Mouse (Mus musculus) midbrain, embryonic 10.5 days (tissue): ENCODE data around the gene Rab7b. TPM values are rescaled to one million over a fixed set of nuclear protein-coding genes. Genes with fewer than 3 reads are reported as not detected.

Source experiments
- DNase-seq: peaks from one replicate; pipeline ENCODE4 v3.0.0-alpha.2; 2017; ENCODE audit warnings: low spot score
- H3K27ac ChIP-seq: fragments of 300-500 bp; sonication (generic); replicated peaks from 2 replicates; pipeline ENCODE4 v1.5.1; 2016; ENCODE audit warnings: mild to moderate bottlenecking
- H3K27me3 ChIP-seq: fragments of 300-500 bp; sonication (generic); 2 replicates; pipeline ENCODE4 v1.6.1; 2016; ENCODE audit warnings: low read depth, mild to moderate bottlenecking; ENCODE audit not compliant: poor library complexity, severe bottlenecking
- H3K36me3 ChIP-seq: fragments of 300-500 bp; sonication (generic); 2 replicates; pipeline ENCODE4 v1.6.1; 2016; ENCODE audit warnings: mild to moderate bottlenecking, moderate library complexity
- H3K4me1 ChIP-seq: fragments of 300-500 bp; sonication (generic); 2 replicates; pipeline ENCODE4 v1.6.1; 2016
- H3K4me3 ChIP-seq: fragments of 300-500 bp; sonication (generic); 2 replicates; pipeline ENCODE4 v1.5.1; 2016; ENCODE audit warnings: mild to moderate bottlenecking, moderate library complexity
- H3K9me3 ChIP-seq: fragments of 300-500 bp; sonication (generic); replicated peaks from 2 replicates; pipeline ENCODE4 v1.6.1; 2016; ENCODE audit warnings: mild to moderate bottlenecking
- WGBS: fragments of 180-500 bp; shearing (Covaris S2); methylation state at CpG from one replicate; pipeline ENCODE4 v1.1.7; 2016; 5-methylcytosine and 5-hydroxymethylcytosine counted together
- polyA plus RNA-seq: library from polyadenylated mRNA; unstranded; fragments of >200 nt; fragmentation: Nextera tagmentation; extraction: Ambion mirVana; gene quantifications from 2 replicates; pipeline ENCODE4 v1.2.1, GENCODE M21; 2016

The Rab7b gene
- polyA plus RNA-seq, 1 experiment from 2014 or later: 0.77 TPM

- no peak for DNase-seq
- Histone ChIP-seq H3K4me1 (peaks cover 14% of the 10 kb centered on the region), H3K4me3 (no peak overlapping the region), H3K27me3 (no peaks in the 10 kb centered on the region), H3K27ac (no peak overlapping the region), H3K9me3 (no peaks in the 10 kb centered on the region), H3K36me3 (no peaks in the 10 kb centered on the region)
- WGBS: 88% methylated on average over 12 of the region's 12 CpGs
These were observed 42.3 kb downstream of the Rab7b start for GRCm38 (mm10) chr1:131730639-131731437.

DNA sequence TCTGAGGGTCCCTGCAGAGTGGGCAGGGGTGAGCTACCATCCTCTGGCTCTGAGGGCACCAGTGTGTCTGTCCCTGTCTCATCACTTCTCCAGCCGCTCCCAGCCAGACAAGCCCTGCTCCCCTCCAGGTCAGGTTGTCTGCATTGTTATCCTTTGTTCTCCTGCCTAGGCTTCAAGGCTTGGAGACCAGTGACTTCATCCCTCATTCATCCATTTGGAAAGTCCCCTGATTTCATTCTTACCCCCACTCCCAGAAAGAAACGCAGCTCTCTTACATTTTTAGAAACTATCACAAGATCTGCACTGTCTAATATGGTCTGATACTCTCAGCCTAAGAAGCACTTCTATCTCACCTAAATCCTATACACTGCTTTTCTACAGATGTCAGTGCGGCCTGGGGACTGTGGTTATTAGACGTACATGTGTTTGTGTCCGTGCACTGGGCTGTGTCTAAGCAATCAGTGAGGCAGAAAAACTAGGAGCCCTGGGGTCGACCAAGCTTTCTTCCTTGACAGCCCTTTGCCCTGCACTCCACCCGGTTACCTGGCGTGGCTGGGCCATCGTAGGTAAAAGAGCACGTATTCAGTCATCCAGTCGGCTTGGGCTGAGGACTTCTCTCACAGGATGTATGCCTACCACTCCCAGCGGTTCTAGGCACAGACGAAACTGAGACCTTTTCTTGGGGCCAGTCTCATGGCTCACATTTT, 45.1 kb downstream of the Rab7b start:
- Histone ChIP-seq H3K9me3 (no peaks in the 10 kb centered on the region), H3K27ac (peak overlapping the region; percentile 58), H3K27me3 (no peaks in the 10 kb centered on the region), H3K4me3 (no peak overlapping the region), H3K36me3 (no peaks in the 10 kb centered on the region), H3K4me1 (peaks cover 14% of the 10 kb centered on the region)
- 52% methylated on average over 13 of the region's 13 CpGs for WGBS
- DNase-seq: no peak

DNA sequence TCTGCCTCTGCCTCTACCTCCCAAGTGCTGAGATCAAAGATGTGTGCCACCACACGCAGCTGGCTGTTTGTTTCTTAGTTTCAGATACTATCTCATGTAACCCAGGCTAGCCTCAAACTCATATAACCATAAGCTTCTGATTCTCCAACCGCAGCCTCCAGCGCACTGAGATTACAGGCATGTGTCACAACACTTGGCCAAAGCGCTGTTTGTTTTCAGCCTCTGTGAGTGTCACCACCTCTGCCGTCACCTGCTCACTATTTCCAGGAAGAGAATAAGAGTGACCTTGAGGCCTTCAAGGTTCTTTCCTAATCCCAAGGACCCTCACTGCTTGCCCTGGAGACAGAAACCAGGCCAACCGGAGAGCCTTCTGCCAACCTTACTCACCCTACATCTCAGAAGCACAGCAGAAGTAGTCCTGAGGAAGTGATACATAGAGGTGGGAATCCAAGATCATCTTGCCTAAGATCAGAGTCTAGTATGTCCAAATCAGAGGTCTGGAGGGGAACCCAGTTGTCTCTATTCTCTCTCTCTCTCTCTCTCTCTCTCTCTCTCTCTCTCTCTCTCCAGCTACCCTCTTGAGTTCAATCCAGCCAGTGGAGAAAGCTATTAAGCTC, 46.3 kb downstream of the Rab7b start:
- Histone ChIP-seq H3K27ac (no peak overlapping the region), H3K36me3 (no peaks in the 10 kb centered on the region), H3K4me1 (peaks cover 14% of the 10 kb centered on the region), H3K4me3 (no peak overlapping the region), H3K9me3 (no peaks in the 10 kb centered on the region), H3K27me3 (no peaks in the 10 kb centered on the region)
- 95% methylated on average over 6 of the region's 6 CpGs for WGBS
- DNase-seq: no peak

DNA sequence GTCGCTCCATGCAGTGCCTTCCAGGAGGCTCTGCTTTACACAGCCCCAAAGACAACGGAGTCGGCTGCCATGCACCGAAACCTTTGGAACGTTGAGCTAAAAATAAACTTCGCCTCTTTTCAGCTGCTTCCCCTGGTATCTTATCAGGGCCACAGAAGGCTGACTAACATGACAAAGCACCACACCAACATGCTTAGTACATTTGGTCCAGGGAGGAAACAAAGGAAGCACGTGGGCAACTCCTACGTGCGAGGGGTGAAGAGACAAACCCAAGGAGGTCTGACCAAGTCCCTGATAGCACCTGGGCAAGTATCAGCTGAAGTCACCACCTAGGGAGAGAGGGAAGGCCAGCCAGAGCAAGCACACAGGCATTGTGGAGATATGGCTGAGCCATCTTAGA, 48.0 kb downstream of the Rab7b start:
- H3K4me3 ChIP-seq: no peak overlapping the region
- WGBS: 94% methylated on average over 9 of the region's 9 CpGs
- H3K27ac ChIP-seq: no peak overlapping the region
- H3K9me3 ChIP-seq: no peaks in the 10 kb centered on the region
- H3K36me3 ChIP-seq: no peaks in the 10 kb centered on the region
- DNase-seq: no peak
- no peaks in the 10 kb centered on the region for H3K27me3 ChIP-seq
- H3K4me1 ChIP-seq: peaks cover 14% of the 10 kb centered on the region

DNA sequence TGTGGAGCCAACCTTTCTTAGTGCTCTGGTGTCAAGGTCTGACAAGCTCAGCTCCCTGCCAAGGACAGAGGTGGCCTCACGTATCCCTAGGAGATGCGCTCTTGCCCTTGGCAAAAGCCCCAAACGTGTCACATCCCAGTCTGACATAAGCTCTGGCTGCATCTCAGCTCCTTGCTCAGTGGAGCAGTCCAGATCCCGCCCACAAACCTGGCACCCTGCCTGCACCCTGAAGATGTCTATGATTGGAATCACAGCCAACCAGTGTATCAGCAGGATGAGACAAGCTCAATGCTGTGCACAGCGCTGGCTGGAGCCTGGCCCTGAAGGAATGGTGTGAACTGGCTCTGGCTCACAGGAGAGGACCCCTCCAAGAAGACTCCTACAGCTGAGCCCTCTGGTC, 48.8 kb downstream of the Rab7b start:
- H3K4me3 ChIP-seq: no peak overlapping the region
- no peaks in the 10 kb centered on the region for H3K27me3 ChIP-seq
- no peaks in the 10 kb centered on the region for H3K36me3 ChIP-seq
- DNase-seq: no peak
- WGBS: 82% methylated on average over 5 of the region's 5 CpGs
- no peaks in the 10 kb centered on the region for H3K9me3 ChIP-seq
- H3K4me1 ChIP-seq: peaks cover 14% of the 10 kb centered on the region
- no peak overlapping the region for H3K27ac ChIP-seq

DNA sequence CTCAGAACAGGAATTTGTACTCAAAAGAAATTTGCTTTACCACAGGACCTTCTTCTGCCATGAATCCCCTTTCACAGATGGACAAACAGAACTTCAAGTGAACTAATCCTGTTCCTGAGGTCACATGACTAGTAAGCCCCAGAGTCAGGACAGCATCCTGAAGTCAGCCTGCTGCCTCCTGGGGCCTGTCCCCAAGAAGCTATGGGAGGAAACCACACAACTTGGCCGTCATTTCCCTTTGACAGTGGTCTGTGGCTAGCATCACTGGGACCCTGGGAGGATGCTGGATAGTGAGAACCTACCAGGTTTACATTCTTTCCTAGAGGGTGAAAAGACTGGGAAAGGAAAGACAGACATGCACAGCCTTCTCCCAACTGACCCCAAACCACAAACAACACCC, 50.3 kb downstream of the Rab7b start:
- H3K27me3 ChIP-seq: no peaks in the 10 kb centered on the region
- H3K36me3 ChIP-seq: no peaks in the 10 kb centered on the region
- no peak for DNase-seq
- WGBS: 81% methylated on average over 1 of the region's 1 CpGs
- H3K4me1 ChIP-seq: peaks cover 8% of the 10 kb centered on the region
- H3K27ac ChIP-seq: no peak overlapping the region
- no peak overlapping the region for H3K4me3 ChIP-seq
- H3K9me3 ChIP-seq: no peaks in the 10 kb centered on the region

- H3K36me3 ChIP-seq: no peaks in the 10 kb centered on the region
- 90% methylated on average over 9 of the region's 9 CpGs for WGBS
- H3K9me3 ChIP-seq: no peaks in the 10 kb centered on the region
- no peaks in the 10 kb centered on the region for H3K27me3 ChIP-seq
- no peak for DNase-seq
- no peak overlapping the region for H3K4me3 ChIP-seq
- H3K4me1 ChIP-seq: peaks cover 3% of the 10 kb centered on the region; the same call in 1 of the 2 replicates
- H3K27ac ChIP-seq: no peak overlapping the region
These were observed 51.1 kb downstream of the Rab7b start for GRCm38 (mm10) chr1:131739481-131740160.

DNA sequence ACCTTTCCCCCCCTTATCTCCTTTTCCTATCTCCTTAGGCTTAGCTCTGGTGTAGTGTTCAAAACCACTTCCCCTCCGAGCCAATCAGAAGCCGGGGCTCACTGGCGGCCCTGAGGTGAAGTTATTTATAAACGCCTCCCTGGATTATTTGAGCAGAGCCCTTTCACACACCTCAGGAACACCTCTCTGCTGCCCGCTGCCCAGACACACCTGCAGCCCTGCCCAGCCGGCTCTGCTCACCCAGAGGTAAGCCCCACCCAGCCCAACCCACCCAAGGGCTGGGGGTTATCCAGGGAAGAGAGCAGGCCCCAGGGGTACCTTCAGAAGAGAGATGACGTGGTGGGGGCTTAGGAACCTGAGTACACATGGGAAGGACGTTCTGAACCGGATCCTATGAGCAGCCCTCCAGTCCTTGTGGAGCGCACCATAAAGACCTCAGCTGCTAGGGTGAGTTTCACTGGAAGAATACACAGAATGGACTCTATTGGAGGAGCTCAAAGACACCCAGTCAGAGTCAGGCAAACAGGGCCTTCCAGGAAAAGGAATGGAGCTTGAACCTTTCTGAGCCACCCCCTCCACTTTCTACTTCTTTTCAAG, 55.5 kb downstream of the Rab7b start, which contains the start of gene Slc26a9:
Gene Slc26a9, plus strand, starts transcription at position 155 of the 597 bp plus-strand sequence.
- 67% methylated on average over 10 of the region's 10 CpGs for WGBS
- Histone ChIP-seq H3K27ac (no peak within 1 kb of the TSS), H3K36me3 (no peaks in the 10 kb centered on the region), H3K9me3 (no peaks in the 10 kb centered on the region), H3K4me1 (peaks cover 19% of the 10 kb centered on the region), H3K4me3 (no peak within 1 kb of the TSS), H3K27me3 (no peaks in the 10 kb centered on the region)
- DNase-seq: no peak

- WGBS: 55% methylated on average over 5 of the region's 5 CpGs
- DNase-seq: no peak
- Histone ChIP-seq H3K36me3 (no peaks in the 10 kb centered on the region), H3K9me3 (no peaks in the 10 kb centered on the region), H3K27me3 (no peaks in the 10 kb centered on the region), H3K4me1 (peaks cover 19% of the 10 kb centered on the region), H3K4me3 (no peak overlapping the region), H3K27ac (no peak overlapping the region)
These were observed 56.9 kb downstream of the Rab7b start for GRCm38 (mm10) chr1:131745391-131745790.

GRCm38 (mm10) chr1:131747761-131748160, 59.3 kb downstream of the Rab7b start:
- Histone ChIP-seq H3K4me1 (peaks cover 19% of the 10 kb centered on the region), H3K27me3 (0 out of 2 replicates have a peak, but pooled peaks cover 6% of the 10 kb centered on the region), H3K9me3 (no peaks in the 10 kb centered on the region), H3K4me3 (no peak overlapping the region), H3K27ac (peak overlapping the region; percentile 69; the same call in 1 of the 2 replicates), H3K36me3 (no peaks in the 10 kb centered on the region)
- 56% methylated on average over 2 of the region's 2 CpGs for WGBS
- no peak for DNase-seq

DNA sequence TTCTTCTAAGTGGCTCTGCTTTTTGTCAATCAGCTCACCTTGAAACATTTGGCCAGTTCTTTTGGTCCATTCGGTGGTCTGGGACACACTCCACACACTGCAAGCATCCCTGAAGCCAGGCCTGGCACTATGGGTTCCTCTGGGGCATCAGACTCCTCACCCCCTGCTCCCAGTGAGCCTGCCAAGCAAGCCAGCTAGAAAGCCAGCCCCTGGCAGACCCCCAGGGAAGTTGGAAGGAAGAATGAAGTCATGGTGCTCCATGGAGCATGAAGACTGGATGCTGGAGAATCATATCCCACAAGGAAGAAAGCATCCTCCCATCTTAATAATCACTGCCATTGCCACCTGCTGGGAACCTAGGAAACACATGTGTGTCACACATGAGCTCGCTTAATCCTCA, 60.1 kb downstream of the Rab7b start:
- DNase-seq: no peak
- Histone ChIP-seq H3K4me3 (no peak overlapping the region), H3K36me3 (no peaks in the 10 kb centered on the region), H3K4me1 (peaks cover 16% of the 10 kb centered on the region), H3K27ac (no peak overlapping the region), H3K9me3 (no peaks in the 10 kb centered on the region), H3K27me3 (0 out of 2 replicates have a peak, but pooled peaks cover 6% of the 10 kb centered on the region)
- WGBS: 83% methylated on average over 2 of the region's 2 CpGs
